Mouse (Mus musculus) testis, adult 2 months (tissue): ENCODE results near the gene Slc6a16.

Experiments used
- CTCF ChIP-seq: fragments of 200-500 bp; IDR thresholded peaks from 2 replicates; pipeline ENCODE4 v1.5.1; 2012; ENCODE audit warnings: low read depth, mild to moderate bottlenecking, inconsistent platforms, low read length, moderate library complexity; ENCODE audit not compliant: control insufficient read depth, insufficient read depth, insufficient replicate concordance
- POLR2A ChIP-seq: fragments of 200-500 bp; IDR thresholded peaks from 2 replicates; pipeline ENCODE4 v1.6.1; 2012; ENCODE audit warnings: low read depth, mild to moderate bottlenecking, inconsistent platforms, low read length, moderate library complexity; ENCODE audit not compliant: control insufficient read depth

DNA sequence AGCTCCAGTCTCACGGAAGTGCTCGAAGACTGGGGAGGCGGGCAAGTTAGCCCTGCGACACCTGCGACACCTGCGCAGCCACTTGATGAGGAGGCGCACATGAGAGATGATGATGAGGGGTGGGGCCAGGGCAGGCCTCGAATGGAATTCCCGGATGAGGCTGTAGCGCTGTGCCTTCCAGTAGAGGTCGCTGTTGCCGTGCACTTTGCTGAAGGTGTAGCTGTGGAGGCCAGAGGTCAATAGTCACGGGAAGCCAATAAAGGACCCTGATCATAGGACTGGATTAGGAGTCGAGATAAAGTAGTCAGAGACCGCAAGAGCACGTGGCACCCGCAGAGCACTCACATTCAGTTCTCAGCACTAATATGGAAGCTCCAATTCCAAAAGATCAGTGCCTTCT lies 64.4 kb downstream of the Slc6a16 start:
- peak; percentile 95 for TF ChIP-seq CTCF
- TF ChIP-seq POLR2A: no peak
